Mouse (Mus musculus): Measurements from ENCODE around the gene Bzw2. TPM values are rescaled to one million over a fixed set of nuclear protein-coding genes. Genes with fewer than 3 reads are reported as not detected.
"Not testable (repeated sequence)": the region's sequence is repeated elsewhere in the genome, so short reads cannot be mapped to it uniquely, and the experiment has no call there.

Gene Bzw2
- 117 and 122 TPM in 2 replicates for polyA plus RNA-seq (2015; fragmentation: Nextera tagmentation; extraction: Ambion mirVana)

GRCm38 (mm10) chr12:36157638-36158308 lies at the start of gene Bzw2:
TSS of gene Bzw2 (minus strand) at chr12:36158080.
- H3K9ac ChIP-seq (ENCODE audit: low read length) = peak within 1 kb of the TSS; percentile 86
- ATAC-seq (ENCODE audit: low FRiP score, low TSS enrichment) (peak; percentile 55), DNase-seq (ENCODE audit: low spot score) (peak; percentile 84)
- H3K4me3 ChIP-seq (ENCODE audit: low read depth, low read length) = peak within 1 kb of the TSS; percentile 88
- no peaks in the 10 kb centered on the region for H3K27me3 ChIP-seq (ENCODE audit: control insufficient read depth, insufficient read depth, low read length)
- no peaks in the 10 kb centered on the region for H3K36me3 ChIP-seq (ENCODE audit: control insufficient read depth, insufficient read depth, low read length)
- H3K4me2 ChIP-seq (replicated peaks; ENCODE audit: low read depth) = peak within 1 kb of the TSS; percentile 67
- WGBS = 1% methylated on average over 26 of the region's 26 CpGs
- no peaks in the 10 kb centered on the region for H3K9me3 ChIP-seq (ENCODE audit: control insufficient read depth, low read length)
- peak within 1 kb of the TSS; percentile 95 for H3K27ac ChIP-seq (replicated peaks)
- no peak for TF ChIP-seq EP300 (optimal IDR thresholded peaks at IDR 0.05)
- no peak for TF ChIP-seq CTCF (IDR thresholded peaks at IDR 0.05; ENCODE audit: low read depth)
- H3K4me1 ChIP-seq (replicated peaks; ENCODE audit: control insufficient read depth, insufficient read depth) = no peaks in the 10 kb centered on the region; the same call in 1 of the 2 replicates

- no peak for TF ChIP-seq CTCF (IDR thresholded peaks at IDR 0.05; ENCODE audit: low read depth)
- TF ChIP-seq EP300 (optimal IDR thresholded peaks at IDR 0.05) = no peak
These were observed 49.4 kb upstream of the Bzw2 start for GRCm38 (mm10) chr12:36207072-36207799.

GRCm38 (mm10) chr12:36205579-36206119 lies 47.8 kb upstream of the Bzw2 start:
- ATAC-seq (ENCODE audit: low FRiP score, low TSS enrichment); H3K9ac ChIP-seq (ENCODE audit: low read length); H3K4me2 ChIP-seq (replicated peaks; ENCODE audit: low read depth); H3K9me3 ChIP-seq (ENCODE audit: control insufficient read depth, low read length); H3K4me1 ChIP-seq (replicated peaks; ENCODE audit: control insufficient read depth, insufficient read depth); H3K4me3 ChIP-seq (ENCODE audit: low read depth, low read length); H3K27me3 ChIP-seq (ENCODE audit: control insufficient read depth, insufficient read depth, low read length); H3K36me3 ChIP-seq (ENCODE audit: control insufficient read depth, insufficient read depth, low read length); H3K27ac ChIP-seq (replicated peaks): not testable (repeated sequence)
- peak; percentile 49 for DNase-seq (ENCODE audit: low spot score)
- 48% methylated on average over 5 of the region's 5 CpGs for WGBS

More at GRCm38 (mm10) chr12:36207072-36207799, 49.4 kb upstream of the Bzw2 start:
- peak; percentile 83 for ATAC-seq (ENCODE audit: low FRiP score, low TSS enrichment)
- Histone ChIP-seq H3K36me3 (ENCODE audit: control insufficient read depth, insufficient read depth, low read length) (no peaks in the 10 kb centered on the region), H3K4me2 (replicated peaks; ENCODE audit: low read depth) (0 out of 2 replicates have a peak overlapping the region, but pooled peaks have one; percentile 8), H3K4me3 (ENCODE audit: low read depth, low read length) (no peak overlapping the region), H3K4me1 (replicated peaks; ENCODE audit: control insufficient read depth, insufficient read depth) (no peaks in the 10 kb centered on the region), H3K9me3 (ENCODE audit: control insufficient read depth, low read length) (no peaks in the 10 kb centered on the region), H3K27me3 (ENCODE audit: control insufficient read depth, insufficient read depth, low read length) (no peaks in the 10 kb centered on the region), H3K9ac (ENCODE audit: low read length) (no peak overlapping the region), H3K27ac (replicated peaks) (no peak overlapping the region)
- peak; percentile 46 for DNase-seq (ENCODE audit: low spot score)
- 43% methylated on average over 9 of the region's 9 CpGs for WGBS

GRCm38 (mm10) chr12:36194976-36195375 lies 37.1 kb upstream of the Bzw2 start:
- Histone ChIP-seq H3K27me3 (ENCODE audit: control insufficient read depth, insufficient read depth, low read length) (no peaks in the 10 kb centered on the region), H3K4me3 (ENCODE audit: low read depth, low read length) (no peak overlapping the region), H3K4me1 (replicated peaks; ENCODE audit: control insufficient read depth, insufficient read depth) (no peaks in the 10 kb centered on the region), H3K36me3 (ENCODE audit: control insufficient read depth, insufficient read depth, low read length) (peaks cover 27% of the 10 kb centered on the region), H3K9me3 (ENCODE audit: control insufficient read depth, low read length) (0 out of 2 replicates have a peak, but pooled peaks cover 3% of the 10 kb centered on the region), H3K9ac (ENCODE audit: low read length) (no peak overlapping the region), H3K27ac (replicated peaks) (no peak overlapping the region), H3K4me2 (replicated peaks; ENCODE audit: low read depth) (no peak overlapping the region)
- TF ChIP-seq EP300 (optimal IDR thresholded peaks at IDR 0.05) (no peak), CTCF (IDR thresholded peaks at IDR 0.05; ENCODE audit: low read depth) (no peak)
- 93% methylated on average over 7 of the region's 7 CpGs for WGBS
- no peak for DNase-seq (ENCODE audit: low spot score)
- no peak for ATAC-seq (ENCODE audit: low FRiP score, low TSS enrichment)

- Histone ChIP-seq H3K36me3 (ENCODE audit: control insufficient read depth, insufficient read depth, low read length) (peaks cover 21% of the 10 kb centered on the region), H3K4me2 (replicated peaks; ENCODE audit: low read depth) (no peak overlapping the region), H3K27me3 (ENCODE audit: control insufficient read depth, insufficient read depth, low read length) (no peaks in the 10 kb centered on the region), H3K4me1 (replicated peaks; ENCODE audit: control insufficient read depth, insufficient read depth) (no peaks in the 10 kb centered on the region), H3K9me3 (ENCODE audit: control insufficient read depth, low read length) (no peaks in the 10 kb centered on the region), H3K27ac (replicated peaks) (no peak overlapping the region), H3K9ac (ENCODE audit: low read length) (no peak overlapping the region), H3K4me3 (ENCODE audit: low read depth, low read length) (no peak overlapping the region)
- TF ChIP-seq EP300 (optimal IDR thresholded peaks at IDR 0.05) (no peak), CTCF (IDR thresholded peaks at IDR 0.05; ENCODE audit: low read depth) (no peak)
- no peak for ATAC-seq (ENCODE audit: low FRiP score, low TSS enrichment)
- DNase-seq (ENCODE audit: low spot score) = no peak
- 91% methylated on average over 5 of the region's 5 CpGs for WGBS
These were observed 32.5 kb upstream of the Bzw2 start for GRCm38 (mm10) chr12:36190343-36190742.

- TF ChIP-seq EP300 (optimal IDR thresholded peaks at IDR 0.05) (no peak), CTCF (IDR thresholded peaks at IDR 0.05; ENCODE audit: low read depth) (no peak)
- peaks cover 21% of the 10 kb centered on the region for H3K36me3 ChIP-seq (ENCODE audit: control insufficient read depth, insufficient read depth, low read length)
- H3K4me1 ChIP-seq (replicated peaks; ENCODE audit: control insufficient read depth, insufficient read depth) = no peaks in the 10 kb centered on the region
- no peaks in the 10 kb centered on the region for H3K9me3 ChIP-seq (ENCODE audit: control insufficient read depth, low read length)
- no peak overlapping the region for H3K27ac ChIP-seq (replicated peaks)
- no peak overlapping the region for H3K4me3 ChIP-seq (ENCODE audit: low read depth, low read length)
- 72% methylated on average over 3 of the region's 3 CpGs for WGBS
- ATAC-seq (ENCODE audit: low FRiP score, low TSS enrichment) = no peak
- H3K27me3 ChIP-seq (ENCODE audit: control insufficient read depth, insufficient read depth, low read length) = no peaks in the 10 kb centered on the region
- DNase-seq (ENCODE audit: low spot score) = no peak
- H3K9ac ChIP-seq (ENCODE audit: low read length) = no peak overlapping the region
- no peak overlapping the region for H3K4me2 ChIP-seq (replicated peaks; ENCODE audit: low read depth)
These were observed 31.7 kb upstream of the Bzw2 start for GRCm38 (mm10) chr12:36189610-36190009.
